Mouse (Mus musculus): ENCODE data around the gene Trank1.

- TF ChIP-seq CTCF (IDR thresholded peaks at IDR 0.05; ENCODE audit: control insufficient read depth, insufficient read depth, low read length) (no peak), POLR2A (IDR thresholded peaks at IDR 0.05; ENCODE audit: borderline replicate concordance, control insufficient read depth, low read depth, low read length) (no peak)
Observed at GRCm38 (mm10) chr9:111377868-111378267, 66.3 kb downstream of the Trank1 start.

Measured in bone marrow, adult 2 months (tissue).